Mouse (Mus musculus) embryonic facial prominence, embryonic 13.5 days (tissue): ENCODE data around the gene Pcyox1. TPM values are rescaled to one million over a fixed set of nuclear protein-coding genes. Genes with fewer than 3 reads are reported as not detected.
"Not testable (repeated sequence)": the region's sequence is repeated elsewhere in the genome, so short reads cannot be mapped to it uniquely, and the experiment has no call there.

ENCODE experiments used
- ATAC-seq: fragments of 200-750 bp; cut with Nextera tagmentation; 2 replicates; pipeline ENCODE4 v1.8.0; 2017; ENCODE audit warnings: low read depth; ENCODE audit not compliant: insufficient number of reproducible peaks, insufficient read depth, low FRiP score, low TSS enrichment
- H3K27ac ChIP-seq: fragments of 300-500 bp; sonication (generic); 2 replicates; pipeline ENCODE4 v1.5.1; 2015; ENCODE audit warnings: moderate library complexity, mild to moderate bottlenecking, inconsistent platforms
- H3K27me3 ChIP-seq: fragments of 300-500 bp; sonication (generic); 2 replicates; pipeline ENCODE4 v1.6.1; 2015; ENCODE audit warnings: mild to moderate bottlenecking, inconsistent platforms
- H3K36me3 ChIP-seq: fragments of 300-500 bp; sonication (generic); 2 replicates; pipeline ENCODE4 v1.6.1; 2015; ENCODE audit warnings: mild to moderate bottlenecking, inconsistent platforms
- H3K4me1 ChIP-seq: fragments of 300-500 bp; sonication (generic); 2 replicates; pipeline ENCODE4 v1.6.1; 2015; ENCODE audit warnings: inconsistent platforms
- H3K4me2 ChIP-seq: fragments of 300-500 bp; sonication (generic); 2 replicates; pipeline ENCODE4 v1.6.1; 2015; ENCODE audit warnings: moderate library complexity, mild to moderate bottlenecking, inconsistent platforms
- H3K4me3 ChIP-seq: fragments of 300-500 bp; sonication (generic); 2 replicates; pipeline ENCODE4 v1.5.1; 2015; ENCODE audit warnings: mild to moderate bottlenecking, inconsistent platforms
- H3K9ac ChIP-seq: fragments of 300-500 bp; sonication (generic); 2 replicates; pipeline ENCODE4 v1.6.1; 2015; ENCODE audit warnings: mild to moderate bottlenecking, inconsistent platforms
- H3K9me3 ChIP-seq: fragments of 300-500 bp; sonication (generic); 2 replicates; pipeline ENCODE4 v1.6.1; 2016; ENCODE audit warnings: inconsistent platforms
- WGBS: fragments of 180-500 bp; shearing (Covaris S2); methylation state at CpG from one replicate; pipeline ENCODE4 v1.1.7; 2015; ENCODE audit warnings: mixed read lengths; 5-methylcytosine and 5-hydroxymethylcytosine counted together
- polyA plus RNA-seq: library from polyadenylated mRNA; unstranded; fragments of >200 nt; fragmentation: Nextera tagmentation; extraction: Ambion mirVana; gene quantifications from 2 replicates; pipeline ENCODE4 v1.2.1, GENCODE M21; 2015

Pcyox1 gene
- polyA plus RNA-seq, 1 experiment from 2014 or later, result 80.4 TPM

DNA sequence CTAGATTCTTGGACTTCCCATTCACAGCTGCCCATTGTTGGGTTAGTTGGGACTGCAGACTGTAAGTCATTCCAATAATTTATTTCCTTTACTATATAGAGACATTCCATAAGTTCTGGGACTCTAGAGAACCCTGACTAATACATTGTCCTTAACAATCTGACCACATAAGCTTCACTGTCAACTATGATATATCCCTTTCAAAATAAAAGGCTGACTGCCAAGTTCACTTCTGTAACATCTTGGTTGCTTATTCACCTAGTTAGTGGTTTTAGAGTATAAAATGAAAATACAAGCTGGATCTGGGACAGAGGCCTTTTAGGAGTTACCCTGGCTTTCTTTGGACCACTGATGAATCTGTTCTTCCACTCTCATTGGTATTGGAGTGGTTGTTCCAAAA is 14.4 kb downstream of the Pcyox1 start:
- Histone ChIP-seq H3K4me3 (no peak overlapping the region), H3K27me3 (no peaks in the 10 kb centered on the region), H3K36me3 (peaks cover 51% of the 10 kb centered on the region), H3K4me2 (no peak overlapping the region), H3K4me1 (no peaks in the 10 kb centered on the region), H3K9me3 (no peaks in the 10 kb centered on the region), H3K9ac (no peak overlapping the region), H3K27ac (no peak overlapping the region)
- ATAC-seq, result no peak

DNA sequence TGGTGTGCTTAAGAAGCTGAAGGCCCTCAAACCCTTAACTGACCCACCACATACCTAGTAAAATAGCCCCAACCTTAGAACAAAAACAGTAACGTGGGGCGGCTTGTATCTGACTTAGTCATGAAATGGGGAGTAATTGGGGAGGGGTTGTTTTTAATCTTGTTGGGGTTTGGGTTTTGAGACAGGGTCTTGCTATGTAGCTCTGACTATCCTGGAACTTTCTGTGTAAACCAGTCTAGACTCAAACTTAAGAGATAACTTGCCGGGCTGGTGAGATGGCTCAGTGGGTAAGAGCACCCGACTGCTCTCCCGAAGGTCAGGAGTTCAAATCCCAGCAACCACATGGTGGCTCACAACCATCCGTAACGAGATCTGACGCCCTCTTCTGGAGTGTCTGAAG is 16.8 kb downstream of the Pcyox1 start:
- not testable (repeated sequence) for H3K27me3 ChIP-seq, ATAC-seq, H3K9me3 ChIP-seq, H3K4me3 ChIP-seq, H3K9ac ChIP-seq, H3K4me2 ChIP-seq, H3K27ac ChIP-seq, H3K4me1 ChIP-seq
- 71% methylated on average over 8 of the region's 8 CpGs for WGBS
- peaks cover 46% of the 10 kb centered on the region for H3K36me3 ChIP-seq

DNA sequence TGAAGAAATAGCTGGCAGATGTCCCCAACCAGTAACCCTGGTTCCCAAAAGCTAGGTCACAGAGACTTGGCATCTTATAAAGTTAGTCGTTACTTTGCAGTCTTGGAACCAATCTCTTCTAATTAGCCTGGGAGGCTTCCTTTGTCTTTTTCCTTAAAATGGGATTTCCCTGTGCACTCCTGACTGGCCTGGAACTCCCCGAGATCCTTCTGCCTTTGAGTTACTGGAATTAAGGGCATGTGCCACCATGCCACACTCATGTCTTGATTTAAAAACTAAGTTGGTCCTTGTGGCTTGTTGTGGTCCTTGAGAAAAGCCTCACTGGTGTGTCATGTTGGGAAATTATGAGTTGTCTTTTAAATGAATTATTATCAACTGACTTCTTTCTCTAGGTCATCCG is 18.6 kb downstream of the Pcyox1 start:
- 92% methylated on average over 3 of the region's 3 CpGs for WGBS
- Histone ChIP-seq H3K4me1 (0 out of 2 replicates have a peak, but pooled peaks cover 3% of the 10 kb centered on the region), H3K4me3 (no peak overlapping the region), H3K4me2 (no peak overlapping the region), H3K9ac (no peak overlapping the region), H3K9me3 (no peaks in the 10 kb centered on the region), H3K27me3 (no peaks in the 10 kb centered on the region), H3K36me3 (peaks cover 45% of the 10 kb centered on the region), H3K27ac (no peak overlapping the region)
- ATAC-seq, result no peak

DNA sequence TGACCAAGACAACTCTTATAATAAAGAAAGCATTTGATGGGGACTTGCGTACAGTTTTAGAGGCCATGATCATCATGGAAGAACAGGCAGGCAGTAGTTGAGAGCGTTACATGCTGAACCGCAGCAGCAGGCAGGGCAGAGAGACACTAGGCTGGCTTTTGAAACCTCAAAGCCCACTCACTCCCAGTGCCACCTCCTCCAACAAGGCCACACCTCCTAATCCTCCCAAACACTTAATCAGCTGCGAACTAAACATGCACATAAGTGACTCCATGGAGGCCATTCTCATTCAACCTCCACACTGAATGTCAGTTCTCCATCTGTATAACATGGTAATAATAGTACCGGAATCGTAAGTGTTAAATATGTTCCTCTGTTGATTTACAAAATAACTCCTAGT is 23.4 kb downstream of the Pcyox1 start:
- ATAC-seq, result no peak
- no peak overlapping the region for H3K4me3 ChIP-seq
- peaks cover 42% of the 10 kb centered on the region for H3K36me3 ChIP-seq
- H3K27me3 ChIP-seq, result no peaks in the 10 kb centered on the region
- no peak overlapping the region for H3K9ac ChIP-seq
- H3K27ac ChIP-seq, result no peak overlapping the region
- WGBS, result 92% methylated on average over 6 of the region's 6 CpGs
- H3K4me2 ChIP-seq, result no peak overlapping the region
- H3K9me3 ChIP-seq, result no peaks in the 10 kb centered on the region
- peaks cover 22% of the 10 kb centered on the region for H3K4me1 ChIP-seq

DNA sequence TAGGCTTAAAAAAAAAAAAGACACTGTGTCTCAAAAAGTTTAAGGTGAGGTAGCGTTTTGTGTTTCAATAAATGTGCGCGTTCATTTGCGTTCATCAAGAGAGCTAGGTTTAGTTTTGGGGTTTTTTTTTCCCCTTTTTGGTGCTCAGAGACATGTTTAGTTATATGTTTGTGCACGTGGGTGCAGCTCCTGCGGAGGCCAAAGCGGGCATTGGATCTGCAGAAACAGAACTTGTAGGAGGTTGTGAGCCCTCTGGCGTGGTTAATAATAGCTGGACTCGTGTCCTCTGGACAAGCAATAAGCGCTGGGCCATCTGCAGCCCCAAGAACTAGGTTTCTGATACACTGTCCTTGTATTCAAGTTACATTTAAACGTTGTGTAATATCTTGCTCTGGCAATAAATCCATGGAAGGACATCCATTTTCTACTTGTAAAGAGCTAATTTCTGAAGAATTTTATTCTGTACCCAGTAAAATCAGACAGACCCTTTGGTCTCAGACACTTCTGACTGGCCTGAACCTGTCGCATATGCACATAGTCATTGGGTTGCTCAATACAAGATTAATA is 24.9 kb downstream of the Pcyox1 start:
- no peaks in the 10 kb centered on the region for H3K27me3 ChIP-seq
- peak overlapping the region; percentile 93 for H3K9ac ChIP-seq
- H3K4me2 ChIP-seq, result peak overlapping the region; percentile 87
- peak overlapping the region; percentile 92 for H3K27ac ChIP-seq
- peak overlapping the region; percentile 85 for H3K4me3 ChIP-seq
- ATAC-seq, result no peak
- WGBS, result 5% methylated on average over 12 of the region's 12 CpGs
- H3K36me3 ChIP-seq, result peaks cover 32% of the 10 kb centered on the region
- H3K4me1 ChIP-seq, result peaks cover 22% of the 10 kb centered on the region
- H3K9me3 ChIP-seq, result no peaks in the 10 kb centered on the region

DNA sequence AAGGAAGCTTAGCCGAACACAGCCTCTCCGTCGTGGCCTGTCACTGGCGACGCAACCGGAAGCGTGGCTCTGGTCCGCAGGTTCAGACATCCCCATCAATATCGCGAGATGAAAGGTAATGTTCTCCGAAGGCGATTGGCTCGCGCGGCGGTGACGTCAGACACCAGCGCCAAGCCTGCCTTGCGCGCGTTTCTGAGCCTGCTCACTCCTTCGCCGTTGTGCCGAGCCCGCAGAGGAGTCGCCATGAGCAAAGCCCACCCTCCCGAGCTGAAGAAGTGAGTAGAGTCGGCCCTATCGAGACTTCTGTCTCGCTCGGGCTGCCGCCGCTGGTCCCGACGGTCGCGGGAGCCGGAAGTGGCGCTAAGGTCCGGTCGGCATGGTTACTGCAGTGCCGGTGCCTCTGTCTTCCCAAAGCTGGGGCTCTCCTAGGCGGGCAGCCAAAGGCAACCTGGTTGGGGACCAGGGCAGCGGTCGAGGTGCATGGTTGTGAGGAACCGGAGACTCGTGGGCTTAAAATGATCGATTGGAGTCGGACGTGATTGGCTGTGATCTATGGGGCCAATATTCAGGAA is 25.5 kb downstream of the Pcyox1 start:
- Histone ChIP-seq H3K27me3 (no peaks in the 10 kb centered on the region), H3K36me3 (peaks cover 26% of the 10 kb centered on the region), H3K4me2 (peak overlapping the region; percentile 87), H3K4me3 (peak overlapping the region; percentile 85), H3K9ac (peak overlapping the region; percentile 93), H3K27ac (peak overlapping the region; percentile 92), H3K9me3 (no peaks in the 10 kb centered on the region), H3K4me1 (peaks cover 26% of the 10 kb centered on the region)
- under 1% methylated on average over 50 of the region's 50 CpGs for WGBS
- peak; percentile 94 for ATAC-seq

DNA sequence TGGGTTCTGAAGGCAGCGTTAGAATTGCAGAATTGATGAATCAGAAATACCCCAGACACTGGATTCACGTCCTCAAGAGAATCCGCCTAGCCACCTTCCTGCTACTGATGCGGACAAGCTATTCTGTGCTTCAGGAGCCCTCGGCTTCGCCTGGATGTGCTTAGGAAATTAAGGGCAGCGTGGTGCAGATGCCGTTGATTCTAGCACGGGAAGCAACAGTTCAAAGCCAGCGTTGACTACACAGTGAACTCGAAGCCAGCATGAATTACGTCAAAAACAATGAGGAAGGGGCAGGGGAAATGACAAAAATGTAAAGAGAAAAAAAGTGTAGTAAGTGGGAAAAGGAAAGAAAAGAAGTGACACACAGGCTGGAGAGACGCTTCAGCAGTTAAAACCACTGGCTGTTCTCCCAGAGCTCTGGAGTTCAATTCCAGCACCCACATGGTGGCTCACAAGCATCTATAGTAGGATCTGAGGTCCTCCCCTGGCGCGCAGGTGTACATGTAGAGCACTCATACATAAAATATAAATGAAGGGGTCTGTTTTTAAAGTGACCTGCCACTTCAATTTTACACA is 26.1 kb downstream of the Pcyox1 start, which contains the start of gene Snrpg:
Gene Snrpg (plus strand): TSS at position 541 of the 576 bp plus-strand sequence.
- Histone ChIP-seq H3K4me3 (peak within 1 kb of the TSS; percentile 85), H3K9ac (peak within 1 kb of the TSS; percentile 93), H3K27me3 (no peaks in the 10 kb centered on the region), H3K4me1 (peaks cover 31% of the 10 kb centered on the region), H3K9me3 (no peaks in the 10 kb centered on the region), H3K36me3 (peaks cover 21% of the 10 kb centered on the region), H3K4me2 (peak within 1 kb of the TSS; percentile 87), H3K27ac (peak within 1 kb of the TSS; percentile 92)
- WGBS, result 19% methylated on average over 15 of the region's 15 CpGs
- ATAC-seq, result peak; percentile 29; the same call in 1 of the 2 replicates

DNA sequence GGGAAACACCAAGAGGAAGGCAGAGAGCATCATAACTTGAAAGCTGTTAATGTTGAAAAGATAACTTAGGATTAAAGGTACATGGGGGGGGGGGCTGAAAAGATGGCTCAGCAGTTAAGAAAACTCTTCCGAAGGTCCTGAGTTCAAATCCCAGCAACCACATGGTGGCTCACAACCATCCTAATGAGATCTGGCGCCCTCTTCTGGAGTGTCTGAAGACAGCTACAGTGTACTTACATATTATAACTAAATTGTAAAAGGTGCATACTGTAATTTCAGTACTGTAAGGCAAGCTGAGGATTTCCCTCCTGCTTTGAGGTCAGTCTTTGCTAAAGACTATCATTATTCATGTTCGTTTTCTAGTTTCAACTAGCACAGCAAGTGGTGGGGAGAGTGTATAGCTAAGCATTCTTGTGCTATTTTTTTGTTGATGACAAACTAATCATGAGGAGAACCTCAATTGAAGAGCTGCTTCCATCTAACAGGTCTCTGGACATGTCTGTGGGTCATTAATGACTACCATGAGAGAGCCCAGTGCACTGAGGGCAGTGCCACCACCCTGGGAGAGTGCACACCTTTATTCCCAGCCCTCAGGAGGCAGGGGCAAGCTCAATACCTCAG is 26.8 kb downstream of the Pcyox1 start:
- peak overlapping the region; percentile 87 for H3K4me2 ChIP-seq
- H3K27me3 ChIP-seq, result no peaks in the 10 kb centered on the region
- peaks cover 31% of the 10 kb centered on the region for H3K4me1 ChIP-seq
- no peak for ATAC-seq
- peak overlapping the region; percentile 92 for H3K27ac ChIP-seq
- 62% methylated on average over 3 of the region's 3 CpGs for WGBS
- H3K9ac ChIP-seq, result peak overlapping the region; percentile 93
- peaks cover 21% of the 10 kb centered on the region for H3K36me3 ChIP-seq
- H3K4me3 ChIP-seq, result peak overlapping the region; percentile 85
- no peaks in the 10 kb centered on the region for H3K9me3 ChIP-seq

DNA sequence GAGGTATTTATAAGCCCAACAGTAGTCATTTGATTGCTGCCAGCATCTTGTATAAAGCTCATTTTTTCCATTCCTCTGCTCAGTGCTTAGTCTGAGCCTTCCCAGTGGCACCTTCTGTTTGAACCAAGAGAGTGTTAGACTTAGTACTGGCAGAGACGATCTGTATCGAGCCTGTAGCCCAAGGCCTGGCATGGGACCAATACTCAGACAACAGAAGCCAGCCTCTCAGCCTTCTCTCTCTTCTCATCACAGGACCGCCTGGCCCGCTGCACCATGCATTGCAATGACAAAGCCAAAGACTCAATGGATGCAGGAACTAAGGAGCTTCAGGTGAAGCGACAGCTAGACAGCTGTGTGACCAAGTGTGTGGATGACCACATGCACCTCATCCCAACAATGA is 28.5 kb downstream of the Pcyox1 start:
- Histone ChIP-seq H3K9ac (no peak overlapping the region), H3K27ac (no peak overlapping the region), H3K36me3 (peaks cover 19% of the 10 kb centered on the region), H3K27me3 (no peaks in the 10 kb centered on the region), H3K4me3 (no peak overlapping the region), H3K4me1 (peaks cover 29% of the 10 kb centered on the region), H3K9me3 (no peaks in the 10 kb centered on the region), H3K4me2 (no peak overlapping the region)
- no peak for ATAC-seq
- WGBS, result 93% methylated on average over 5 of the region's 5 CpGs

DNA sequence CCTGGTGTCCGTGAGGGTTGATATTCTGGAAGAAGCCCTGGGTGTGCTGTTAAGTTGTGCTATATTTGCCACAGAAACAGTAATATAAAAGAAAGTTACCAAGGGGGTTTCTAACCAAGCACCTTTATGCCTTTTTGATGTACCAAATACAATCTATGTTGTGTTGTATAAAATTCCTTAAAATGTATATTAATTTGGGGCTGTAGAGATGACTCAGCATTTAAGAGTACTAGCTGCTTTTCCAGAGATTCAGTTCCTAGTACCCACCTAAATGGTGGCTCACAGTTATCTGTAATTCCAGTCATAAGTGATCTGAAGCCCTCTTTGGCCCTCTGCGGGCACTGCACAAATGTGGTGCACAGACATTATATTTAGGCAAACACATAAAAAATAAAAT is 30.1 kb downstream of the Pcyox1 start:
- Histone ChIP-seq H3K9ac (peak overlapping the region; percentile 85; the same call in 1 of the 2 replicates), H3K4me2 (peak overlapping the region; percentile 93)

DNA sequence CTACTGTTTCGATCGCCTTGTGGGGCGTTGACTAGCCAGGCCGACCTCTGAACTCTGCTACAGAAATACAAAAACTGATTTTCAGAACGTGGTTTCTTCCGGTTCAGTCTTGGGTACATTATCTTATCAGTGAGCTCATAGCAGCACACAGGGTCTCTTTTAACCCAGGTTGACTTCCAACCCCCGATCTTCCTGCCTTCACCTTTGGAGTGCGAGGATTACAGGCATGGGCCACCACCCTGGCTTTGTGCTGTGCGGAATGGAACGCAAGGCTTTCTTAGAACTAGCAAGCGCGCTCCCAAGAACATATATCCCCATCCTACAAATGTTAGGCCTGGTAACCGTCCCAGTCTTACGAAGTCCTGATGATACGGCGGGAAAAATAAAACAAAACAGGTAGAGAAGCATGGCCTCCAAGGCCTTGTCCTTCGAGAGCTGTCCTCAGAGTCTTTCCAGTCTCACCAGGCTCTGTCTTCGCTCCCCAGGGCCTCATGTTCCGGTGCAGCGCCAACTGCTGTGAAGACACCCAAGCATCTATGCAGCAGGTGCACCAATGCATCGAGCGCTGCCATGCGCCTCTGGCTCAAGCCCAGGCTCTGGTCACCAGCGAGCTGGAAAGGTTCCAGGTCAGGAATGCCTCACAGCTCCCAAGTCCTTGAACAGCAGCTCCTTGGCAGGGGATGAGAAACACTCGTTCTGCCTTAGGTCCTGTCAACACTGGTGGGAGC is 30.7 kb downstream of the Pcyox1 start:
- H3K4me2 ChIP-seq, result peak overlapping the region; percentile 93
- peak overlapping the region; percentile 85 for H3K9ac ChIP-seq
- 46% methylated on average over 25 of the region's 25 CpGs for WGBS
- peak overlapping the region; percentile 69 for H3K4me3 ChIP-seq
- H3K9me3 ChIP-seq, result no peaks in the 10 kb centered on the region
- peak overlapping the region; percentile 65 for H3K27ac ChIP-seq
- H3K36me3 ChIP-seq, result peaks cover 17% of the 10 kb centered on the region
- no peaks in the 10 kb centered on the region for H3K27me3 ChIP-seq
- peaks cover 16% of the 10 kb centered on the region for H3K4me1 ChIP-seq
- ATAC-seq, result no peak; the same call in 1 of the 2 replicates

More for the DNA sequence above, 30.1 kb downstream of the Pcyox1 start:
- no peak for ATAC-seq
- peaks cover 17% of the 10 kb centered on the region for H3K36me3 ChIP-seq
- no peaks in the 10 kb centered on the region for H3K27me3 ChIP-seq
- peak overlapping the region; percentile 69 for H3K4me3 ChIP-seq
- no peak overlapping the region for H3K27ac ChIP-seq
- H3K9me3 ChIP-seq, result no peaks in the 10 kb centered on the region
- H3K4me1 ChIP-seq, result peaks cover 16% of the 10 kb centered on the region
- WGBS, result 80% methylated on average over 2 of the region's 2 CpGs
